Mouse (Mus musculus): ENCODE measurements around the gene Myo1d.

Gene Myo1d

DNA sequence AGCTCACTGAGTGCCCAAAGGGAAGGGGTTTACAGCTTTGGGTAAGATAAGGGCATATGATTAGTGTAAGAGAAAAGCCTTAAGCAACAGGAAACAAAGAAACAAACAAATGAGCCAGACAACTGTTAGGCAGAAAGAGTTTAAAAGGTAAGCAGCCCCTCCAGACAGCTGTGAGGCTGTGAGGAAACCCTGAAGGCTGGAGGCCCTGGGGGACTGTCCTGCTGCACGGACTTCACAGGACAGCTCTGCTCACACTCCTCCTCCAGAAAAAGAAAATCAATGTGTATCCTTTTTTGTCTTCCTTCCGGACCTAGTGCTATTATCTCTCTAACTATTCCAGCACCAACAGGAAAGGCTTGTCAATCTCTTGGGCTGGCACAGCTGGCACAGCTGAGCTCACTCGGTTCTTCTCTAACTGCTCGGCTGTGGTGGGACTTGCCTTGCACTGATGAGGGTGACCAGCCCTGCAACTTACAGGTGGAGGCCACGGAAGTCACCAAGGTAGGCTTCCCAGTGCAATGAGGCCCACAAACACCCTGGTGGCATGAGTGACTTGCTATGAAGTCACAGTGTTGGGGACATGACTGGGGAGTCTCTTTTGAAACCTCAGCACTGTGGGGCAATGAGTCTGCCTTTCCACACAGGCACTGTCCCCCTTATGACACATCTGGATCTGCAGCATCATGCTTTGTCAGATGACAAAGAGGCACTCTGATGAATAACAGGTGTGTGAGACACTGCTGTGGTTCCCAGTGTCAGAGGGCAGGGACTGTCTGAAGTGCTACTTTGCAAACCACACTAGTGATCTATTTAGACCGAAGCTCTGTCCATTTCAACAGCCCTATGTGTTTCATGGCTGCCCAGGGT, 275.1 kb downstream of the Myo1d start:
- no peak for DNase-seq (ENCODE audit: low spot score in 2 of 2)

DNA sequence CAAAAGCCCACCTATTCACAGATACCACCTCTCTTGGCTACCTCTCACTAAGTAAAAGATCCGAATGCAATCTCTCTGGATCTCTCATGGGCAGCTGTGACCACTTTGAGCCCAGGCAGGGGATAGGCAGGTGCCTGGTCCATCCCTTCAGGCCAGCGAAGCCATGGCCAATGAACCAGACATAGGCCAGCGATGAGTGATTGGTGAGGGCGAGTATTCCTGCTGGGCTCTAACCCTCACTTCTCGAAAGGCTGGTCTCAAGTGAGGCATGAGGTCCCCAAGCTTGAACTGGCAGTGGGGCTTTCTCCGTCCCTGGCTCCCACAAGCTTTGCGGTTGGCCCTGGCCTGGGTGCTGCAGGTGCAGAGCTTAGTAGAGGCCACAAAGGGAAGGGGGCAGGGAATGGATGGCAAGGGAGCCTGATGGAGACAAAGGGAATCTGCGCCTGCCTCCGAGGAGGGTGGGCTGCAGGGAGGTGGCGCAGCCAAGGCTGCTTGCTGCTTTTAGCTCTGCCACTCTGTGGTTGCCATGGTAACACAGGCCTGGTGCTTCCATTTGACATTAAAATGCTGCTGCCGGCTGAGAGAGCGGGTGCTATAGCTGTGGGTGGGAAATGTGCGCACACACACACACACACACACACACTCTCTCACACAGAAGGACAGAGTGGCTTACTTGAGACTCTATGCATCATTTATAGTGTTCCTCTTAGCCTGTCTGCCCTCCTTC, 275.9 kb downstream of the Myo1d start:
- DNase-seq (ENCODE audit: low spot score in 2 of 2) = no peak

DNA sequence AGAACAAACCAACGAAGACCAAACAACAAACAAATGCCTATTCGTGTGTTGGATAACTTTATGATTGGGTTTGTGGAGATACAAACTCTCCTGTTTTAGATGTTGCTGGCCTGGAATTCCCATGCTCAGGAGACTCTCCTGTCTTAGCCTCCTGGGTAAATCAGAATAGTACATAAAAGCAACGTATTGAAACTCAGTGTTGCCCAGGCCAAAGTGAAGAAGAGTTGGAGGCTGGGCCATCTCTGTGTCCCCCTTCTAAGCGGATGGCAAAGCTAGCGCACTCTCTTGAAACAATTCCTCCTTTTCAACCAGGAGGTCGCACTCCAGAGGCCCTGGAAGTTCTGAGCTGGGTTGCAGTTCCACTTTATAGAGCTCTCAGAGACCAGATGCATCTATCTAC, 276.5 kb downstream of the Myo1d start:
- no peak for DNase-seq (ENCODE audit: low spot score in 2 of 2)

DNA sequence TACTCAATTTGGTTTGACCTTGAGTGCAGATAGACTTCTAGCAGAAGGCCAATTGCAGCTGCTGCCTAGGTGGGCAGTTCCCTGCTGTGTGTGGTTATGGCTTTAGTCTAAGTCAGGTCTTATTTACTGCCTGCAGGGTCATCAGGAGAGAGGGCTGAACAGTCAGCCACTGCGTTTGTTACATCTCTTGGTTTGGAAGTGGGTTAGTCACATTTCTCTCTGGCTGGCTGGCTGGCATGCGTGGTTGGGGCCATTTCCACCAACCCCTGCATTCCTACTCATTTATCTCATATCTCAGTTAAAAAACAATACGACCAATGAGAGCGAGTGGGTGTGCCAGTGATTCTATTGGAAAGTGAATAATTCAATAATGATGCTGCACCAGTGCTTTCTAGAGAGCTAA, 280.3 kb downstream of the Myo1d start:
- DNase-seq (ENCODE audit: low spot score in 2 of 2) = no peak

- DNase-seq (ENCODE audit: low spot score in 2 of 2) = no peak
These were observed 281.3 kb downstream of the Myo1d start for GRCm38 (mm10) chr11:80498328-80499070.

- no peak for DNase-seq (ENCODE audit: low spot score in 2 of 2)
These were observed 282.5 kb downstream of the Myo1d start for GRCm38 (mm10) chr11:80497225-80497919.

GRCm38 (mm10) chr11:80496640-80497039, 283.2 kb downstream of the Myo1d start:
- DNase-seq (ENCODE audit: low spot score in 2 of 2) = no peak

GRCm38 (mm10) chr11:80495972-80496371, 283.9 kb downstream of the Myo1d start:
- DNase-seq (ENCODE audit: low spot score in 2 of 2) = no peak

DNA sequence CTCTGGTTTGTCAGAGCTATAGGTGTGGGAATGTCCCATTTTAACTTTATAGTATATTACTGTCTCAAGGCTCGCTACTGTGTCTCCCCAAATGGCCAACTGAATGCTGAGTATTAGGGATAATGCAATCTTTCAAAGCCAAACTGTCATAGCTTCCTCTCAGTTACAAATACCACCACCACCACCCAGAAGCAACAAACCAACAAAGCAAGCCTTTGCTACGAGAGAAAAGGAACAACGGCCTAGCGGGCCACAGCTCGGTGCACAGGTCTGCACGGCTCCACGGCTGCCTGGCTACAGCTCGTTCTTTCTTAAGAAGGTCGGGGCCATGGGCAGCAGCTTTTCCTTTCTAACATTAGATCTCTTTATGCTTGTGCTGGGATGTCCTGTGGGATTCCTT, 285.0 kb downstream of the Myo1d start:
- DNase-seq (ENCODE audit: low spot score in 2 of 2) = no peak

- DNase-seq (ENCODE audit: low spot score in 2 of 2) = no peak
These were observed 286.6 kb downstream of the Myo1d start for GRCm38 (mm10) chr11:80493186-80493585.

GRCm38 (mm10) chr11:80490831-80491230, 289.0 kb downstream of the Myo1d start:
- DNase-seq (ENCODE audit: low spot score in 2 of 2) = no peak

DNA sequence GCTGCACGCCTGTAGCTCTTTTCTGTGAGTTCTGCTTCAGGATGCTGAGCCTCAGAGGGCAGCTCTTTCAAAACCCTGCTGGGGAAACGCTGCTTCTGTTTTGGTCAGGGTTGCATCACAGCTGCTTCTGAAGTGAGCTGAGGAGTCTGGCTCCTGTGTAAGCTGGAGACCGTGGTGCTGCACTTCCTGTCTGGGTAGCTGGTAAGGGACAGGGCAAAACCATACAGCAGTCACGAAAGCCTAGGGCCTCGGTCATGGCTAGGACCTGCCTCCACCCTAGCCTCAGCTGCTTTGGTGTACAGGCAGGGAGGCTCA, 290.0 kb downstream of the Myo1d start:
- DNase-seq (ENCODE audit: low spot score in 2 of 2) = no peak

DNA sequence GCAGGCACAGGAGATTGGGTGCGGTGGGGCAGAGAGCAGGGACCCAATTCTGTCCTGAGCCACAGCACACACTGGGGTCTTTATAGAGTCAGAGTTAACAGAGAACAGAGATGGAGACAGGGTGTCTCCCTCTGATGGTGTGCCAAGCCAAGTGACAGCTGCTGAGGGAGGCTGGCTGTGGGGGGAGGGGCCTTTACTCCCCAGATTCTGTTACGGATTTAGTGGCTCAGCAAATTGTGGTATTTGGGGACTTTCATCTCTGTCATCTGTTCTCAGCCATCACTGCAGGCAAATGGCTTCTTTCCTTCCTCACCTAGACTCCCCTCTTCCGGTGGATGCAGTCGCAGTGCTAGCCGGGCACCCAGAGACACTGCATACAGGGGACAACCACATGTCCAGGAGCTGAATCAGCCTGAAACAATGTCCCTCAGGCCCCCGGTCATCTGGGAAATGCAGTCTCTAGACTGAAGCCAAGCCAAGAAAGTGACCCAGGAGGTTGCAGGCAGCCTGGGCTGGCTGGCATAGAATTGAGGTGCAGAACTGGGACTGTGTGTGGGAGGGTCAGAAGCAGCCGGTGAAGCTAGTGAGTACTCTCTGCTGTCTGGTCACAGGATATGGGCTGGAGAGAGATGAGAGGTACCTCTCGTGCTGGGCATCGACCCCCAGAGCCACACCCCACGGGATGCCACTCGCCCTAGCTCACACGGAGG, 290.5 kb downstream of the Myo1d start:
- DNase-seq (ENCODE audit: low spot score in 2 of 2) = no peak

- no peak for DNase-seq (ENCODE audit: low spot score in 2 of 2)
These were observed 291.8 kb downstream of the Myo1d start for GRCm38 (mm10) chr11:80487904-80488587.

DNA sequence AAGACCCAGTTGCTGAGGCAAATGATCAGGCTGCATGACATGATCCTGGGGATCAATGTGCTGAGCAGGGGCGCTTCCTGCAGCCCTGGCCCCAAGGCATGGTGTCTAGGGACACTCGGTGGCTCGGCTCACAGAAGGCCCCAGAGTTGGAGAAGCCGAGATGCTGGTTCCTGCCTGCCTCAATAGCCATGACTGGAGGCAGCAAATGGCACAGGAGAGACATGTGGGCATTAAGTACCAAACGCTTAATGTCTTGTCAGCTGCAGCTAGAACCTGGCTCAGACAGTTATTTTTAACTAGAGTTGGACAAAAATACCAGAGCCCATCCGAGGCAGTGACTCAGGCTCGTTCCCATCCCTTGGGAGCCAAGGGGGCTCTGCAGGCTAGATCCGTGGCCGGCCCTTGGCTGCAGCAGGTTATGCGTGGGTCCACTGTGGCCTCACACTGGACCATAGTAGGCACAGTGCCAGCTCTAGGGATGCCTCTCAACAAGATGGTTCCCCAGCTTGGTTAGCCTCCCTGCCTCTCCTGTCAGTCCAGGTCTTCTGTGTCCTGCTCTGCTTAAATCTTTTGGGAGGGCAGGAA, 294.1 kb downstream of the Myo1d start:
- DNase-seq (ENCODE audit: low spot score in 2 of 2) = no peak

- no peak for DNase-seq (ENCODE audit: low spot score in 2 of 2)
These were observed 294.7 kb downstream of the Myo1d start for GRCm38 (mm10) chr11:80485120-80485551.

DNA sequence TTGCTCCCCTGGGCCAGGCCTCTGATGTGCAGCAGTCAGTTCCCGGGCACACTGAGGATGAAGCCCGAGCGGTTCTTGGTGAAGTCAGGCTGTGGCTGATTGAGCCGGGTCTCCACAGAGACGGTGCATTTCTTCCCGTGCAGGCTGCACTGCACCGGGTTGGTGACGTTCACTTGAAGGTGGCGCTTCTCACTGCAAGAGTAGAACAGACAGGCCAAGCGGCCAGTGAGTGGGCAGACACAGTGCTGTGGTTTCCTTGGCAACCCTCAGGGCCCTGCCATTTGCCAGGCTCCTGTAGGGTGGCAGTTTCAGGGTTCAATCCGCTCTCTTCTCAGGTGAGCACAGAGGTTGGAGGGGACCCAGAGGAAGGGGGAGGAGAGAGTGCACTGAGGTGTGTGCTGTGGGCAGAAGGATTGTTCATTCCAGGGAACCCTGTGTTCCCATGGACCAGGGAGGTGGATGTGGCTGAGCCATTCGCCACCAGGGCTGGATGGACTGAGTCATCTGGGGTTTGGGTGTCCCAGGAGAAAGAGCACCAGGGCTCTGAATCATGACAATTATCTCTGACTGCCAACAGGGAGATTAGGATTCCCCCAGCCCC, 295.5 kb downstream of the Myo1d start:
- no peak for DNase-seq (ENCODE audit: low spot score in 2 of 2)

DNA sequence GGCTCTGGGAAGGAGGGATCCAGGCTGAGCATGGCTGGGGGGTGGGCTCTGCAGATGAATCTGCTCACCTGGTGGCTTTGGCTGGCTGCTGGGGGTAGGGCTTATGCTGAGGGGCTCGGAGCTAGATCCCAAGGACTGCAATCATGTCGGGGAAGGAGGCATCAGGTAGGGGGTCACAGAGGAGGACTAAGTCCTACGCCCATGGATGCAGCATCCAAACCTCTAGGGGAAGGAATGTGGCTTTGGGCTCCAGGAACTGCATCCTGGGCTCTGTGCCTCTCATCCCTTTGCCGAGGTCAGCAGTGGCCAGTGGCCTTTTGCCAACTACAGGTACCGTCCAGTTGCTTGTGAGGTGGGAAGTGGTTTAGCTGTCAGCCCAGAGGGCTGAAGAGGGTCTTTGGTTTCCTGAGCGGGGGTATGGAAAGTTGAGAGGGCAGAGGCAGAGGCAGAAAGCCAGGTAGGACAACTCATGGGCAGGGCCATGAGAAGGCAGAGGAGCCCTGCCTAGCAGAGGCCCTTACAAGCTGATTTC, 296.2 kb downstream of the Myo1d start:
- DNase-seq (ENCODE audit: low spot score in 2 of 2) = no peak

DNA sequence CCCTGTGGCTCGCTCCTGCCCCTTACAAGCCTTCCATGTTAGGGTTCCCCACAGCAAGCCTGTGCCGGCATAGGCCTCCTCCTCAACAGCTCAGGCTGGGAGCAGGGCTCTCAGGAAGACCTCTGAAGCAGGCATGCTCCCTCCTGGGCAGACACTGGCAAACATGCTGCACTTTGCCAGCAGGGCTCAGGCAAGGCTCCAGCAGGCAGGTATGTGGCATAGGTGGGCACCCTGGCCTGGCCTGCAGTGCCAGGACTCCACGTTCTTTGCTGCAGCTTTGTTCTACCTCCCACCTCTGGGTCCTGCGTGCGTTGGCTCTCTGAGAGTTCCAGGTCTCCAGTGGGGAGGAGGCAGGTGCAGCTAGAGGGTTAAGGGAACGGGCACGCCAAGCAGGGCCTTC, 296.9 kb downstream of the Myo1d start:
- DNase-seq (ENCODE audit: low spot score in 2 of 2) = no peak

- no peak for DNase-seq (ENCODE audit: low spot score in 2 of 2)
These were observed 297.5 kb downstream of the Myo1d start for GRCm38 (mm10) chr11:80482347-80482746.

Measured in urinary bladder, postnatal 4 days (tissue).